Mouse (Mus musculus) hindbrain, embryonic 12.5 days (tissue): ENCODE measurements around the gene Srsy. TPM values are rescaled to one million over a fixed set of nuclear protein-coding genes. Genes with fewer than 3 reads are reported as not detected.
"Not testable (repeated sequence)": the region's sequence is repeated elsewhere in the genome, so short reads cannot be mapped to it uniquely, and the experiment has no call there.

ENCODE experiments used
- ATAC-seq: fragments of 200-750 bp; cut with Nextera tagmentation; 2 replicates; pipeline ENCODE4 v1.8.0; 2017; ENCODE audit warnings: moderate TSS enrichment; ENCODE audit not compliant: low FRiP score
- H3K27ac ChIP-seq: fragments of 300-500 bp; sonication (generic); 2 replicates; pipeline ENCODE4 v1.5.1; 2016; ENCODE audit warnings: mild to moderate bottlenecking
- H3K27me3 ChIP-seq: fragments of 300-500 bp; sonication (generic); 2 replicates; pipeline ENCODE4 v1.6.1; 2016; ENCODE audit warnings: mild to moderate bottlenecking
- H3K36me3 ChIP-seq: fragments of 300-500 bp; sonication (generic); 2 replicates; pipeline ENCODE4 v1.6.1; 2016; ENCODE audit warnings: mild to moderate bottlenecking
- H3K4me1 ChIP-seq: fragments of 300-500 bp; sonication (generic); 2 replicates; pipeline ENCODE4 v1.6.1; 2016
- H3K4me2 ChIP-seq: fragments of 300-500 bp; sonication (generic); replicated peaks from 2 replicates; pipeline ENCODE4 v1.6.1; 2016; ENCODE audit warnings: mild to moderate bottlenecking
- H3K4me3 ChIP-seq: fragments of 300-500 bp; sonication (generic); 2 replicates; pipeline ENCODE4 v1.5.1; 2016; ENCODE audit warnings: mild to moderate bottlenecking
- H3K9ac ChIP-seq: fragments of 300-500 bp; sonication (generic); 2 replicates; pipeline ENCODE4 v1.6.1; 2016; ENCODE audit warnings: mild to moderate bottlenecking, moderate library complexity
- H3K9me3 ChIP-seq: fragments of 300-500 bp; sonication (generic); replicated peaks from 2 replicates; pipeline ENCODE4 v1.6.1; 2016; ENCODE audit warnings: mild to moderate bottlenecking
- WGBS: fragments of 180-500 bp; shearing (Covaris S2); methylation state at CpG from one replicate; pipeline ENCODE4 v1.1.7; 2016; 5-methylcytosine and 5-hydroxymethylcytosine counted together
- polyA plus RNA-seq: library from polyadenylated mRNA; unstranded; fragments of >200 nt; fragmentation: Nextera tagmentation; extraction: Ambion mirVana; gene quantifications from 2 replicates; pipeline ENCODE4 v1.2.1, GENCODE M21; 2016

Srsy gene
- not detected in 2 replicates for polyA plus RNA-seq

DNA sequence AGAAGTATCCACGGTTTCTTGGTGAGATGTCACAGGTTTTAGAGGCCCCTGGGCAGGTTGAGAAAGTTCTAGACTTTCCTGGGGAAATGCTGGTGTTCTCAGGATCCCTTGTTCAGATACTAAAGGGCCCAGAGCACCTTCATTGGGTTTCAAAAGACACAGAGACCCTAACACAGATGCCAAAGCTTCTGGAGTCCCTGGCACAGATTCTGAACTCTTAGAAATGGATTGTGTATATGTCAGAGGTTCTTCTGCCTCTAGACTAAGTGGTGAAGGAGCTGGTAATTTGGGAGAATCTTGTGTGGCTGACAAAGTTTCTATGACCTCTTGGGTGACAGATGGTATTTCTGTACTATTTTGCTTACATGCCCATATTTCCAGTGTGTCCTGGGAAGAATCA lies at the start of gene Srsy:
Gene Srsy, minus strand, starts transcription at position 101 of the 400 bp plus-strand sequence.
- ATAC-seq, H3K9me3 ChIP-seq, H3K27ac ChIP-seq, H3K9ac ChIP-seq, H3K27me3 ChIP-seq, H3K4me3 ChIP-seq, H3K4me2 ChIP-seq, H3K4me1 ChIP-seq, H3K36me3 ChIP-seq: not testable (repeated sequence)
- no CpG with 5 or more reads among the region's 1 CpGs for WGBS

Other genes starting within 250 kb of the Srsy start
- gene Gm21904, start 91.1 kb downstream of the Srsy start, polyA plus RNA-seq: not detected in 2 replicates
- not detected in 2 replicates for gene Gm20772, start 62.6 kb downstream of the Srsy start, polyA plus RNA-seq
- not detected in 2 replicates for gene Gm20831, start 62.6 kb downstream of the Srsy start, polyA plus RNA-seq
- not detected in 2 replicates for gene Gm21764, start 124.5 kb upstream of the Srsy start, polyA plus RNA-seq
- not detected in 2 replicates for gene Ssty1, start 151.8 kb upstream of the Srsy start, polyA plus RNA-seq